Mouse (Mus musculus) adrenal gland, adult 8-10 months (tissue): Measurements from ENCODE around the gene 1700020N01Rik. TPM values are rescaled to one million over a fixed set of nuclear protein-coding genes. Genes with fewer than 3 reads are reported as not detected.

ENCODE experiments used
- DNase-seq: peaks from one replicate; pipeline ENCODE4 v3.0.0; 2022
- total RNA-seq, 4 experiments: library from RNA; stranded (reverse); gene quantifications; 2 replicates each; pipeline ENCODE4 v1.2.4; 2022

Gene 1700020N01Rik
- total RNA-seq, 4 experiments from 2014 or later, result not detected

DNA sequence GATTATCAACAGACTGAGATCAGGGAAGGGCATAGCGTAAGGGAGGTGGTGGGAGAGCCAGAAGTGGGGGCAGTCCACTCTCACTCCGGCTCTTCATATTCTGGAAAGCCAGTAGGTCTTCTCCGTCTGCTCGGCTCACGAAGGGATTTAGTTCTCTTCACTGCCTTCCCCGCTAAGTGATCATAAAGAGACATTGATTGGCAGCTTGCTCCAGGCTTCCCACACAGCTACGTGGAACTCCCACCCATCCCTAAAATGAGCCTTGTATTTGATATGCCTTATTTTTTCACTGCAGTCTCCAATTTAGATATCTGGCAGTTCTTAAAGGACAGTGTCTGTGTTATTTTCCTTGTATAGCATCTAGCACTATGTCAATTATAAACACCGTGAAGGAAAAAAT is 11.5 kb downstream of the 1700020N01Rik start:
- no peak for DNase-seq

DNA sequence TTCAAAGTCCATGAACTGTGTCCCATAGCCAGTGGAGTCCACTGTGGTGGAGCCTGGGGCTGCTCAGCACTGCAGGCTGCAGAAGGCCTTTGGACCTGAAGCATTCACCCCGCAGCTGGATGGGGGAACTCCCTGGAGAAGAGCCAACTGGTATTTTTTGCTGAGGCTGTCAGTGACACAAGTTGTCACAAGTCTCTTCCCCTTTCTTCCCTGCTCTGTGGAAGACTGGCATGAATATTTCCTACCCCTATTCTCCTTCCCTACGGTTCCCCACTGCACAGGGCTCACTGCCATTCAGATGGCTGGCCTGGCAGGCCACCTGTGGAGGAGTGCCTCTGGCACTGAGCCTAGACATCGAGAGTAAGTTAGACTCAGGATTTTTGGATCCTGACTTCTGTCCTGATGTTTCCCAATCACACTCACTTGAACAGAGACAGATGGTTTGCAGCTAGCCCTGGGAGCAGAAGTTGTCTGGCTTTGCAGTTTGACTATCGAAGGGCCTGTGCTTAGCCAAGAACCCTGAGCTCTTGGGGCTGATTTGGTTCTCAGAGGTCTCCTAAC is 12.1 kb downstream of the 1700020N01Rik start:
- DNase-seq, result no peak

DNA sequence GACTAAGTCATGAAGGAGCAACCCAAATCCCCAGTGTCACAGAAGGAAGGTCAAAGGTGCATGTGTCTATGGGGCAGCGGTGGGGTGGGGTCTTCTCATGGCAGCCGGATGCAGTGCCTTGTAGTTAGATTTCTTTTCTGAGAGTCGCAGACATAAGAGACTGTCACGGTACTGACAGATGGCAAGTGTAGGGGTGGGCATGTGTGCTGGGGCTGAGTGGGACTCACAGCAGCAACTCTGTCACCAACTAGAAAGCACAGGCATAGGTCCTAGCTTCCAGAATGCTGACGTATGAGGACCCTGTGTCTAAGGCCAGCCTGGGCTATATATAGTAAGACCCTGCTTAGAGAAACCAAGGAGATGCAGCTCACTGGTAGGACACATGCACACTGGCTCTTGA is 12.7 kb downstream of the 1700020N01Rik start:
- DNase-seq, result no peak

DNA sequence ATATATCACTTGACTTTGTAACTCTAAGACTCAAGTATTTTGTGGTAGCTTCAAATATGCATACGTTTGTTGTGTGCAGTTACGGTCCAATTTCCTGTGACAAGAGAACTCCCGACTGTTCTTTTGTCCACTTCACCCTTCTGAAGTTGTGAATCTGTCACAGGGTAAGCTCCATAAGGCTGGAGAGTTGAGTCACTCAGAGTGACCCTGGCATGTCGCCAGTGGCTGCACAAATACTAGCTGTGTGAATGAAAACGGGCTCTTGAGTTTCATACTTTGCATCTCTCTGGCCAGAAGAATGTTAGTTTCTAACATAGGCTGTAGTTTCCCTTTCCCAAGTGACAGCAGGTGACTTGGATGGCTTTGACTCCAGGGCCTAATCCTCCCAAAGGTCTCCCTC is 14.0 kb downstream of the 1700020N01Rik start:
- peak; percentile 71 for DNase-seq

DNA sequence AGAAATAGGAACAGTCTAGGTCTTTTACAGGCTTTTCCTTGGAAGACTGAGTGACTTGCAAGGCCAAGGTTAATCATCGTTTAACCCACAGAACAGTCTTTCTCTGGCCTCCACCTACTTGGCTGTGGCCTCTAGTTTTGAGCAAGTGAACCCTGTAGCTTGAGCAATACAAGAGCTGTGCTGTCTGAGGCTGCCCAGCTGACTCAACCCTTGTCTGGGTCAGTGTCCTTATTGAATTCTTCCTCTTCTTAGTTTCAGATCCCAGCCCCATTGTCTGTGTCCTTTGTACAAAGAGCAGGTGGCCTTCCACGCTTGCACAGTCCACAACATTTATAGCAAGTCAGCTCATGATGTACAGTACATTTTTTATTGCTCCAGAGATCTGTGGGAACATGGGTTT is 16.6 kb downstream of the 1700020N01Rik start:
- peak; percentile 83 for DNase-seq

DNA sequence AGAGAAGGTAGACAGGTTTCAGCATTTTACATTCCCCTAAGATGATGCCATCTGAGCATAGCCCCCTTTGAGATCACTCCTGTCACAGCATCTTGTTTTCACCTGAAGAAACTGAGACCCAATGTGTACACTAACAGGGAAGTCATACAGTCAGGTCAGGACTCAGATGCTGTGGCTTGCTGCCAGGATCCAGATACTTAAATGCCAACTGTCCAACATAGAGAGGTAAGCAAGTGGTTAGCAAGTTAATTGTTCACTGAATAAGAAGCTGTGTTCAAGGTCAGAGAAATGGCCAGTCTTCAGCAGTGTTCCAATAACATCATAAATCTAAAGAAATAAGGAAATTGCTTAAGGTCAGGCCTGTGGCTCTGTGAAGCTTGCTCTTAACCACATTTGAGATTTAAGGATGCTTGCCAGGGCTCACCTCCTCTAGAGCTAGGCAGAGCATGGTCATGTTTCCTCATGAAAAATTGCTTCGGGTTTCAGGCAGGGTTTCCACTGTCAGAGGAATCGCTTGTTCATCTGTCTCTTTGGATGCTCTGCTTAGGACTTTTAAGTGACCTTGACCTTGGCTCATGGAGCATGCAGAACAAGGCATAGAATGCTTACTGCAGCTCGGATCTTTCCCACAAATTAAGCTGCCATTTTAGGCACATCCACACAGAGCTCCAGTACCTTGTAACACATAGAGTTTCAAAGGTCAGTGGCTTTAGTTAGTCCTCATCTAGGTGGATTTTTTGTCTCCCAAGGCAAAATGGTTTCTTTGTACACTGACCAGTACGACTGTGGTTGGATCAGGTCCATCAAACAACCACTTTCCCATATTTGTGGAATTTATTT is 20.3 kb downstream of the 1700020N01Rik start:
- DNase-seq, result no peak

DNA sequence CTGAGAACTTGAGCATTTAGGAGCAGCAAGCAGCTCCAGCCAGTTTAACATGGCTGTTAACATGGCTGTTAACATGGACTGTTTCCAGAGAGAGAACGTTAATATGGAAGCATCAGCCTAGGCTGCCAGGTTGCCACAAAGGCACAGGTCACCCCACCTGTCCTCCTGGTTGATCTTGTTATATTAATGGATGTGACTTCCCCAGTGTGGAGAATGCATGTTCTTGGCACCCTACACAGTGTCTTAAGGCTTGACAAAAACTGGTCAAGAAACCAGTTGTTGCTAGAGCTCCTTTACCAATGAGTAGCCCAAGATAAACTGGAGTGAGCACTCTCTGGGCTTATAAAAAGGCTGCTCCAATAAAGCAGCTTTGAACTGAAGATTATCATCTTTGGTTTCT is 21.6 kb downstream of the 1700020N01Rik start:
- no peak for DNase-seq

DNA sequence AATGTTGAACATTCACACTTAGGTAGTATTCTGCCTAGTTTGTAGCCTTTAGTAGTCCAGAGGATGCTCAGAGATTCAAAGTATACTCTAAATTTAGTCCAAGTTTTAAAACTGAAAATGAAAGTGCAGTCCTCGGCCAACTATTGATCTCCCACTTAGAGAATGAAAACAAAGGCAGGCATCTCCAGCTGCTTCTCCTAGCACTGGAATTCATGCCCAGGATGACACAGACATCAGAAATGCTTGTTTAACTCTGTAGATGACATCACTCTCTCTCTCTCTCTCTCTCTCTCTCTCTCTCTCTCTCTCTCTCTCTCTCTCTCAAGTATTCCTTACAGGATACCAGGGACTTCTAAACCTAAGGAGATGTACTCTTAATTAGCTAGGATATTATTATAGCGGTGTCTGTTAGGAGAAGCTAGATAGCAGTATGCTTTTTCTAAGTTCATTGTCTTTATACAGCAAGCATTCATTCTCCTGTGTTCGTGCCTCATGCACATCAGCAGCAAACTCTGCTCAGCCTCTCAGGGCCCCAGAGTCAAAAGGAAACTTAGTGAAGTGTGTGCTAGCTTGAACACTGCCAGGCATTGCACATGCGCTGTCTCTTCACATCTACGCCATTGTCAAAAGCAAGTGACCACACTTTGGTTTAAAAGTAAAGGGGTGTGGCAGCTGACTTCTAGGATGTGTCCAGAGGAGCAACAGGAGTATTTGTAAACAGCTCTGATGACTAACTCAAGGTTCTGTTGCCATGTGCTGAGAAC is 26.0 kb downstream of the 1700020N01Rik start:
- no peak for DNase-seq

DNA sequence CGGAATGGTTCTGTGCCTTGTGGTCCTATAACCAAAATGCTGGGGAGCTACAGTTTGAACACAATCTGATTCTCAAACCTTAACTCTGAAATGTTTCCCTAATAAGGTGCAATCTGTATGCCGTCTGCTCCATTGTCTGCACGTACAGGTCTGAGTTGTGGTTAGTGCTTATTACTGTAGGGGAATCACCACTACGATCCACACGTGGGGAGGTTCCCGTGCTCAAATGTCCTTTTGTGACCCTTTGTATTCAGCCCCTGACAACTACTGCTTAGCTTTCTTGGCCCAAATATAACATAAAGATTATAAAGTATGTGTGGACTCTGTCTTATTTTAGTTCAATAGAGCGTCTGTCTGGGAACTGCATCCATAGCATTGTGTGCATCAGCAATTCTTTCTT is 29.1 kb downstream of the 1700020N01Rik start:
- DNase-seq, result no peak

DNA sequence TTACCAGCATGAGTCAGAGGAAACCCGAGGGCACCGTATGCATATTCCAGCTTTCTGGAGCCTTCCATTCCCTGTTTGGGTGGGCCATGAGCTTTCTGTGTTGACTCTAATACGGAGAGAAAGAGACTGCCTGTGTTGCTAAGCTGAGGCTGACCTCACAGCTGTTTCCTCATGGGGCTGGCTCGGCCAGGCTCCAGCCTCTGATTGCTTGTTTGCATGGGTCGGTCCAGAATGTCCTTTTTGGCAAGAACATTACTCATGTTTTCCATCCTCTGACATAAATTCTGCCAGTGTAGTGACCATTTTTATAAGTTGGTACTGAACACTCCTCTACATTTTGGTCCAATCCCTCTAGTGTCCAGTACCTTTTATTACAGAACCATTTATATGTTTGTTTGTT is 35.6 kb downstream of the 1700020N01Rik start:
- peak; percentile 53 for DNase-seq

DNA sequence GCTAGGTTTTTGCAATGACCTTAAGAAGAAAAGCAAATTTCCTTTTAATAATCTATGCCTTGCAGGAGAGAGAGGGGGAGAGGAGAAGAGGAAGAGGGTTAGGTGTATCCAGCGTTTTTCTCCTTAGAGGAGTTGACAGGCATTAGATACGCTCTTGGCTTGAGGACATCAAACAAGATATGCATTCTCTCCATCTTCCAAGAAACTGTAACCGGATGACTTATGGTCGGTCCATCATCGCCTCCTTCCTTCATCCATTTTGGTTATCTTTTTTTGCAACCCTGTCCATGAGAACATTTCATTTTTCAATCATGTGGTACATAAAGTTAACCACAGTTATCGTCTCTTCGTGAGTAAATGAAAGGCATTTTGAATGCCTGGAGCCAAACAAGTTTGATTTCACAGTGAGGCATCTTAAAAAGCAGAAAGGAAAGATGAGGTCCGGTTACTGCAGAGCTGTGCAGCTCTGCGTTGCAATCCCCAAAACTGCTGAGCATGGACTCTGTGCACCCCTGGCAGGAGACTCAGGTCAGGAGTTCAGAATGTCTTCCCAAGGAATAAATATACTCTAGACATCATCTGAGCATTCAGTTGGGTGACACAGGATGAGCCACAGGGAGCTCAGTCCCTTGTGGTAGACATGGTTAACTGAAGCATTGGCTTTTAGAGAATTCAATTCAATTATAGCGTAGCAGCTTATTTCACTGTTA is 36.2 kb downstream of the 1700020N01Rik start:
- no peak for DNase-seq

DNA sequence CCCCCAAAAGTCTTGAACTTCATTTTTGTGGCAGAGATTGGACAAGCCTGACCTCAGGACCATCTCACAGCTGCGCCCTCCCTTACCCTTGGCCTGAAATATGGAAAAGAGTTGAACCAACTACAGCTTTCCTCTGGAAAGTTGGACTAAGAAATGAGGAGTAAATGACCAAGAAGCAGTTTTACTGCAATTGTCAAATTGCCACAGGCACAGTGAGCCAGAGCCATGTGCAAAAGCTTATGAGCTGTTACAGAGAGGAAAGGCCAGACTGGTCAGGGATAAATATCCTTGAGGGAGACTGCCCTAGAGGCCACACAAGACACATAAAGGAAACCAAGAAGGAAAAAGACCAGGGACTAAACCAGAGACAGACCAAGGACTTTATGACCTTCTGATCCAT is 38.5 kb downstream of the 1700020N01Rik start:
- no peak for DNase-seq

DNA sequence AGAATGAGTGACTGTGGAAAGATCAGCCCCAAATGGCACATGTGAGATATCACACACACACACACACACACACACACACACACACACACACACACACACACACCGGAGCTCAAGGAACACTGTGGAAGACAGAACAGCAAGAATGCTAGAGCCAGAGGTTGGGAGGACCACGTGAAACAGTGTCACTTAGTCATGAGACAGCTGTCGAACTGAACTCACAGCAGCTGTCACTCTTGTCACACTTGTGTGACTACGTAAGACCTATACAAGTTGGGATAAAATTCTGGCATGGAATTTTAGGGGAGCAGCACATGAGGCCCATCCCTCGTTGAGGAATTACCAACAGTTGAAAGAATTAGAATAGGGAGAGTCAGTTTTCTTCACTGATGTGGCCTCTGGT is 39.7 kb downstream of the 1700020N01Rik start:
- no peak for DNase-seq

DNA sequence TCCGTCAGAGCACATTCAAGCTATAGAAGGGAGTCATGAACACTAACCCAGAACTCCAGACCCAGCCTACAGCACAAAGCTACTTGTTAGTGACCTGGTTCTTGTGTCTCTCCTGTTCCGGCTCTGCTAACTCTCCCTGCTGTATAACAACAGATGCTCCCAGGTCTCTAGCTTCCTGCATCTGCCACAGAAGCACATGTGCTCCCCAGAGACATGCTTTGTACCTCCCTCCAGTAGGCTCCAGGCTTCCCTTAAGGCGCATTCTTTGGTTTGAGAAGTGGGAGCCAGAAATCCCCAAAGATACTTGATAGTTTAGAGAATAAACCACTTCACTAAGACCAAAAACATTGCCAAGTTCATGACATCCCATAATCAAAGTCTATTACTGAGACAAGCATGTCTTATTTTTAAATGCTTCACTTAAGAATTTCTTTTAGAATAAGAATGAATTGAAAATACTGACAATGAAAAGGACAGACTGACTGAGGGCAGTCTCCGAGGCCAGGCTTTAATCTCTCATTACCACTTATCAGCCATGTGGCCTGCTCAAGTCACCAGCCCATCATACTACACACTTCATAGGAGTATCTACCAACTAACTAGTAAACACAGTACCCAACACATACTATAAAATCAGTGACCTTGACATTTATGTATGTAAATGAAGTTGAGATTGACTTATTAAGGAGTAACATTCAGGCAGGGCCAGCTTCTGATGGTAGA is 43.2 kb downstream of the 1700020N01Rik start:
- DNase-seq, result no peak

DNA sequence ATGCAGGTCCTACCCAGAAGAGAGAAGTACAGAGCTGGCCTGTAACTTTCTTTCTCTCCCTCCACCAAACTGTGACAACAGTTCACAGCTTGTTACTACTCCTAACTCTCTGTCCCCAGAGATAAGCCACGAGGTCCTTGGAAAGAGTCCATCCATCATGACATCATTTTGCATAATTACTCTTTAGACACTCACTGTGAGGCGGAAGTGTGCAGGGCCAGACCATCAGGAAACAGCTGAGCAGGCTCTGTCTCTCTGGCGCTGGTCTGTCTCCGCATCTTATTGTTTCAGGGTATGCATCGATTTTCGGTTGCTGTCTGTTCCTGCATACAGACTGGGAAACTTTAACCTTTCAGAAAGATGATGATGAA is 43.8 kb downstream of the 1700020N01Rik start:
- peak; percentile 19 for DNase-seq

DNA sequence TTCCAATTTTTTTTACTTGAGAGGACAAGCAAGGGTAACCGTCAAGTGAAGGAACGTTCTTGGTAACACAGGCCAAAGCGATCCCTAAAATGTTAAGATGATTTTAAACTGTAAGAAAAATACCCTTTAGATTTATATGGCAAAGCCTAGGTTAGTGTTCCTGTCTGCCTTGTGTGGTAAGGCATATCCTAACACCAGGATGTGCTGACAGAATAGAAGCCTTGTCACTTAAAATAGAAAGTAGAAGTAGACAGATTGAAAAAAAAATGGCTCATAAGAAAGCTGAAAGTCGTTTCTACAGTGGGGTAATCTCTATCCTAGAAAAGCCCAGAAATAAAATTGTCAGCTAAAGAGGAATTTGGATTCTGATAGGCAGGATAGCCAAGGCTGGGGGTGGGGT is 58.4 kb downstream of the 1700020N01Rik start:
- no peak for DNase-seq

DNA sequence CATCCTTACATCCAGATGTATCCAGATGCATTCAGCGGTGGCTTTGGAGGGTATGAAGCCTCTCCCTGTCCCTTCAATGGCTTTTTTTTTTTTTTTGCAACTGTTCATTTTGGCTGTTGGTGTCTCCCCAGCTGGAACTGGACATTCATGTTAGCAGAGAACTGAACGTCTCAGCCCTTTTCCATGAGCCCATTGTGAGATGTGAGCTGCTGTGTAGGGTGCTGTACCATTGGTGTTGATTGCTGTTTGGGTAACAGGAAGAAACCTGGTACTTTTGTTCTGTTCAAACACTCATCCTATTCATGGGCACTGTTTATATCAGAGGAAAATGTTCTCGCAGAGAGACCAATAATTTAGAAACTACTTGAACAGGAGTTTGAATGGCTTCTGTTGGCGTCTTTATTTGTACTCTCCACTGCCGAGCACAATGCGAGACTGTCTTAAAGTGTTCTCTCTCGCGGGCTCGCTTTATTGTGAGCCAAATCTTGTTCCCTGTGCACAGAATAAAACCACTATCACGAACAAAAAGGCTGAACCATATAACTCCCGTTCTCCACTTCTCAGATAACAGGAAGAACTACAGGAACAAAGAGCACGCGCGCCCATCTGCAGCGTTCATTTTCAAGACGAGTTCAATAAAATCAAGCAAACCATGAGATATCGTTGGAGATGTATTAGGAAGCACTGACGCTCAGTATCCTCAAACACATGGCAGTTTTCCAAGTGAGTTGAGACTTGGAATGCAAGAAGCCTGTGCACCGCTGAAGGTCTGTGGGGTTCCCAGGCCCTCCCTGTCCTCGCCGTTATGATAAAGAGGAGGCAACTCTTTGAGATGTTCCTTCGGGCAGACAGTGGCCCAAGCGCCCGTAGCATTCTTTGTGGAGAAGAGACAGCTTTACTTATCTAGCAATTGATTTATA is 59.7 kb downstream of the 1700020N01Rik start:
- DNase-seq, result no peak

DNA sequence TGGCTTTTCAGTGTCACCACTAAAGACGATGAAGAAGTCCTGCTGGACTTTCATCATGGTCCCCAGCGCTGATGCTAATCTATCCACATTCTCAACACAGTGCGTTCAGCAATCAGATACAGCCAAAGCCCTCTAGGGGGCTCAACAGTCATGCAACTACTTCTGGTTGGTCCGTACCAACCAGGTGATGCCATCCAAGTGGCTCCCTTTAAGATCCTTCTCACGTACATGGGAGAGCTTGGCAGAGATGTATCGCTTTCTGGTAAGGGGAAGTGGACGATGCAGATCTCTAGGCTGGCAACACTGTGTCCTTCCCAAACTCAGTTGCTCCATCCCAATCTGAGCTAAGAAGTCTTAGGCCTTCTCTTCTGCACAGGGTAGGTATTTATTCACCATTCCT is 60.5 kb downstream of the 1700020N01Rik start:
- no peak for DNase-seq

DNA sequence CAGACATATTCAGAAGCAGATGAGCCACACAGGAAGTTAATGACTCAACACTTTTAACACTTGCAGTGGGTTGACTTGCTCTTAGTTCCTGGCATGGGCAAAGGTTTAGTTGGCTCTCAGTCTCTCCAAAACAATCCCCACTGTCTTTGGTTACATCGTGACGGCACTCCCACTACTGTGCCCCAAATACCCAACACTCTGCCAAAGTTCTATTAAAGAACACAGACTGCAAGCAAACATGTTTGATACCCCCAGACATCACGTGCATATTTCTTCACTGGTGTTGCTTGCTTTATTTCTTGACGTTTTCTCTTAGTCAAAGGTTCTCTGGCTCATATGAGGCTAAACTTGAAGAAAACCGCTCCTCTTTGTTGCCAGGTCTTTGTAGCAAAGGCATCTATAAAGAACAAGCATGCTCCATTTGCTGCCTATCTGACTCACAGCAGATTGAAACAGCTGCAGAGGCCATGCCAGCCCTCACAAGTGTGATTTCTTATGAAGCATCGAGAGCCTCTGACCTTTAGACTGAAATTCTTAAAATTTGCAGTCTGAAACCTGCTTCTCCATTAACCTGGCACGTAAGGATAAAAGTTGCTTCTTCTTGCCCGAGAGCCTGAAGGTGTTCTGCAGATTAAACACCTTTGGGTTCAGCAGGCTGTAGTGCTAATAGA is 66.8 kb downstream of the 1700020N01Rik start:
- DNase-seq, result no peak

DNA sequence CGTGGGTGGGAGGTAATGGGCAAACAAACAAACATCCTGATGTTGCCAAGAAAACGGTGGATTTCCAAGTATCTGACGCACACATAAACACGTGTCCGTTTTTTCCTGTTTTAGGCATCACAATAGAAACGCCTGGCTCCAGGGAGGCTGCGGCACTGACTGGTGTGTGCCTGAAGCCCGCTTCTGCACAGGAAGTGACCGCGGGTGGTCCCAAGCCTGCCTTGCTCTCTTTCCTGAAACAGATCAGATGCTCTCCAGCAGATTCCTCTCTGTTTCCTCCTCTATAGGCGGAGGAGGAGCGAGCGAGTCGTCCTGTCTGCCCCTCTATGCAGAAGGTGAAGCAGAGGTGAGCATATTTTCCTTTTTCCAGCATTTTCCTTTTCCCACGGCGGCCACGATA is 76.0 kb downstream of the 1700020N01Rik start:
- peak; percentile 52 for DNase-seq

DNA sequence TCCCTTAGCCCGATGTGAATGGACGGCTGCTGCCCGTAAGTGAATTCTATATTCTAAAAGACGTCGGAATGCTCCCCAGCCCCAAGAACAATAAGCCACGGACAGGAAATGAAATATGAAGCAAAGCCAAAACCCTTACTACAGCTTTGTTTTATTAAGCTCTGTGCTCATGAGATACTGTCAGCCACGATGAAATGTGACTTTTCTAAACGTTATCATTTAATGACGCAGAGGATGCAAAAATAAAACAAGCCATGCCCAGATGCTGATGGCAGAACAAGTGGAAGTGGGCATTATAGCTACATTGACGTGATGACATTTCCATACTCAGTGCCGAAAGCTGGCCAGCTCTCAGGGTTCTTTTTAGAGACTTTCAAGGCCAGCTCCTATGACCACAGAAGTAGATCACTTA is 76.8 kb downstream of the 1700020N01Rik start:
- DNase-seq, result peak; percentile 37
